Mouse (Mus musculus): ENCODE results near the gene Rpl23. TPM values are rescaled to one million over a fixed set of nuclear protein-coding genes. Genes with fewer than 3 reads are reported as not detected.
A peak's percentile ranks its signal among the peaks of the same experiment; 100 is the strongest.

Gene Rpl23
- polyA plus RNA-seq, 1 experiment from 2014 or later = 409 TPM

DNA sequence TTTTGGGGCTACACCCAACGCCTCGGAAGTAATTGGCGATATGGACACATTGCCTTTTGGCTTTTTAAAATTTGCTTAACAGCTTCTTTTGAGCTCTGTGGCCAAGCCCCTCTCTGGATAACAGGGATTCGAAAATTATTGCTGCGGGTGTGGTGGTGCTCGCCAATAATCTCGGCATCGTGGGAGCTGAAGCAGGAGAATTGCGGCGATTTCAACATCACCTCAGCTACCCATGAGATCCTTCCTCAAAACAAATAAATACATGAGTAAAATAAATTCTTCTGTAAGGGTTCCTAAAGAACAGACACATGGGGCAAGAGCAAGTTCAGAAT lies 293 bp upstream of the Rpl23 start:
- Histone ChIP-seq H3K27ac (ENCODE audit: low read depth) (peak overlapping the region; percentile 92), H3K9ac (replicated peaks) (peak overlapping the region; percentile 90), H3K36me3 (replicated peaks; ENCODE audit: insufficient read depth, low read length) (peaks cover 31% of the 10 kb centered on the region), H3K4me2 (ENCODE audit: low read depth, low read length) (peak overlapping the region; percentile 78), H3K4me3 (ENCODE audit: low read depth, low read length) (peak overlapping the region; percentile 88), H3K9me3 (ENCODE audit: low read length) (no peaks in the 10 kb centered on the region), H3K27me3 (ENCODE audit: insufficient read depth, low read length) (no peaks in the 10 kb centered on the region), H3K4me1 (ENCODE audit: insufficient read depth) (peaks cover 10% of the 10 kb centered on the region)
- ATAC-seq (peak; percentile 17; the same call in 1 of the 2 replicates), DNase-seq (no peak)
- WGBS (ENCODE audit: insufficient replicate concordance) = 0% methylated on average over 10 of the region's 10 CpGs
- TF ChIP-seq EP300 (IDR thresholded peaks at IDR 0.05; ENCODE audit: low read depth) (no peak; the same call in 1 of the 2 replicates), CTCF (IDR thresholded peaks at IDR 0.05; ENCODE audit: low read depth) (no peak)

- H3K36me3 ChIP-seq (replicated peaks; ENCODE audit: insufficient read depth, low read length) = peaks cover 41% of the 10 kb centered on the region
- TF ChIP-seq CTCF (IDR thresholded peaks at IDR 0.05; ENCODE audit: low read depth) = no peak
- no peak for TF ChIP-seq EP300 (IDR thresholded peaks at IDR 0.05; ENCODE audit: low read depth)
- peaks cover 10% of the 10 kb centered on the region for H3K4me1 ChIP-seq (ENCODE audit: insufficient read depth)
- 2% methylated on average over 11 of the region's 11 CpGs for WGBS (ENCODE audit: insufficient replicate concordance)
- H3K27me3 ChIP-seq (ENCODE audit: insufficient read depth, low read length) = no peaks in the 10 kb centered on the region
- peak overlapping the region; percentile 78 for H3K4me2 ChIP-seq (ENCODE audit: low read depth, low read length)
- no peak for DNase-seq
- peak overlapping the region; percentile 92 for H3K27ac ChIP-seq (ENCODE audit: low read depth)
- peak overlapping the region; percentile 90 for H3K9ac ChIP-seq (replicated peaks)
- peak overlapping the region; percentile 88 for H3K4me3 ChIP-seq (ENCODE audit: low read depth, low read length)
- no peaks in the 10 kb centered on the region for H3K9me3 ChIP-seq (ENCODE audit: low read length)
- ATAC-seq = no peak; the same call in 1 of the 2 replicates
Observed at GRCm38 (mm10) chr11:97781478-97781831, 782 bp downstream of the Rpl23 start.

DNA sequence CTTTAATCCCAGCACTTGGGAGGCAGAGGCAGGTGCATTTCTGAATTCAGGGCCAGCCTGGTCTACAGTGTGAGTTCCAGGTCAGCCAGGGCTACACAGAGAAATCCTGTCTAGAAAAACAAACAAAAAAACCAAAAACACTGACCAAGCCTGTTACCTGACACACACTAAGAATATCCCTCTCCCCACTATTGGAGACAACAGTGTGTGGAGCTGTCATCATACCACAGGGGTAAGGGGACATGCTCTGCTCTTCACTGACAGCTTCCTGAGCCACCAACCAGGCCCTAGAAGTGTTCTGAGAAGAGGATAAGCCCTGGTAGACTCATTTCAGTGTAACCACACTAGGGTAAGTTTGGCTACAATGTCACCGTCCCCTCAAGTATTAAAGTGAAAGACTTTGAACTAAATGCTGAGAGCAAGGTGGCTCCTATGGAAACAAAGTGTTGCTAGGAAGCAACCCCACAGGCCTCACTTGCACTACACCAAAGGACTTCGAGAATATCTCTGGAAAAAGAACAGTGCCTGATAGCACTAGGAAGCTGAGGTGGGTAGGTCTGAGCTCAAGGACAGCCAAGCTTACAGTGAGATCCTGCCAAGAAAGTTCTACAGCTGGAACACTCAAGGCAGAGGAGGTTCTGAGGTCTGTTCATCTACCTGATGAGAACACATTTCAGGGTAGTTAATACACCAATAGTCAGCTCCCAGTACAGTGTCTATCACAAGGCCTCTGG lies 2.1 kb downstream of the Rpl23 start:
- Histone ChIP-seq H3K9me3 (ENCODE audit: low read length) (no peaks in the 10 kb centered on the region), H3K4me1 (ENCODE audit: insufficient read depth) (peaks cover 10% of the 10 kb centered on the region), H3K36me3 (replicated peaks; ENCODE audit: insufficient read depth, low read length) (peaks cover 43% of the 10 kb centered on the region), H3K4me3 (ENCODE audit: low read depth, low read length) (peak overlapping the region; percentile 88; the same call in 1 of the 2 replicates), H3K4me2 (ENCODE audit: low read depth, low read length) (peak overlapping the region; percentile 78), H3K9ac (replicated peaks) (peak overlapping the region; percentile 90), H3K27me3 (ENCODE audit: insufficient read depth, low read length) (no peaks in the 10 kb centered on the region), H3K27ac (ENCODE audit: low read depth) (0 out of 2 replicates have a peak overlapping the region, but pooled peaks have one; percentile 3)
- ATAC-seq = no peak
- DNase-seq = no peak
- 39% methylated on average over 2 of the region's 2 CpGs for WGBS (ENCODE audit: insufficient replicate concordance)
- no peak for TF ChIP-seq CTCF (IDR thresholded peaks at IDR 0.05; ENCODE audit: low read depth)
- no peak for TF ChIP-seq EP300 (IDR thresholded peaks at IDR 0.05; ENCODE audit: low read depth)

DNA sequence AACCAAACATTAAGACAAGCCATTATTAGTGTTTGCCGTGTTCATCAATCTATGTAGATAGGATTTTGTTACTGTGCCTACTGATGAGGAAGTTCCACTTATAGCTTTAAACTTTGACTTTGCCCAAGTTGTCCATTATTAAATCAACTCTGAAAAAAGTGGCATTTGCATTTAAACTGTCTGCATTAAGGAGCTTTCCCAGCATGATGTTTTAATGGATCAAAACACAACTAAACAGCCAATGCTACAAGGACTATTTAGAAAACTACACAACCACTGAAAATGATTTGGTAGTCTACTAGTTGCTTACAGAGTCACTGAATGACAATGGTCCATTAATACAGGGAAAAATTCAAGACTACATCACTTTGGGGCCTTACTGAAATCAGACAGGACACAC lies 3.3 kb downstream of the Rpl23 start:
- ATAC-seq = no peak
- peaks cover 43% of the 10 kb centered on the region for H3K36me3 ChIP-seq (replicated peaks; ENCODE audit: insufficient read depth, low read length)

DNA sequence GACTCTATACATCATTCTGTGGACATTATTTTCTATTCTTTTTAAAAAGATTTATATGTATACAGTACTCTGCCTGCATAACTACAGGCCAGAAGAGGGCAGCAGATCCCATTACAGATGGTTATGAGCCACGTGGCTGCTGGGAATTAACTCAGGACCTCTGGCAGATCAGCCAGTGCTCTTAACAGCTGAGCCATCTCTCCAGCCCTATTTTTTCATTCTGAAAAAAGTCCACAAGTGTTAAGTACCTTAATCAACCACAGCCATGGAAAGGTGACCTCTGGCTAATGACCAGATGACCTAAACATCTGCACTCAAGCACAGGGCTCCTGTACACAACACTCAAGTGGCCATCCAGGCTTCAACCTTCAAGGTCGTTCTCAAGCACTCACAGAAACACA lies 5.1 kb downstream of the Rpl23 start:
- peaks cover 43% of the 10 kb centered on the region for H3K36me3 ChIP-seq (replicated peaks; ENCODE audit: insufficient read depth, low read length)
- peak; percentile 40 for DNase-seq
- H3K4me3 ChIP-seq (ENCODE audit: low read depth, low read length) = no peak overlapping the region
- no peaks in the 10 kb centered on the region for H3K27me3 ChIP-seq (ENCODE audit: insufficient read depth, low read length)
- 49% methylated on average over 2 of the region's 2 CpGs for WGBS (ENCODE audit: insufficient replicate concordance)
- H3K27ac ChIP-seq (ENCODE audit: low read depth) = no peak overlapping the region
- H3K9ac ChIP-seq (replicated peaks) = no peak overlapping the region
- peaks cover 10% of the 10 kb centered on the region for H3K4me1 ChIP-seq (ENCODE audit: insufficient read depth)
- no peak for TF ChIP-seq EP300 (IDR thresholded peaks at IDR 0.05; ENCODE audit: low read depth)
- peak; percentile 53 for TF ChIP-seq CTCF (IDR thresholded peaks at IDR 0.05; ENCODE audit: low read depth)
- no peak; the same call in 1 of the 2 replicates for ATAC-seq
- H3K9me3 ChIP-seq (ENCODE audit: low read length) = no peaks in the 10 kb centered on the region
- no peak overlapping the region for H3K4me2 ChIP-seq (ENCODE audit: low read depth, low read length)

More for the DNA sequence above, 3.3 kb downstream of the Rpl23 start:
- Histone ChIP-seq H3K27me3 (ENCODE audit: insufficient read depth, low read length) (no peaks in the 10 kb centered on the region), H3K9me3 (ENCODE audit: low read length) (no peaks in the 10 kb centered on the region), H3K4me2 (ENCODE audit: low read depth, low read length) (no peak overlapping the region), H3K27ac (ENCODE audit: low read depth) (no peak overlapping the region), H3K4me1 (ENCODE audit: insufficient read depth) (peaks cover 10% of the 10 kb centered on the region), H3K9ac (replicated peaks) (no peak overlapping the region), H3K4me3 (ENCODE audit: low read depth, low read length) (no peak overlapping the region)
- WGBS (ENCODE audit: insufficient replicate concordance) = 76% methylated on average over 1 of the region's 1 CpGs
- TF ChIP-seq EP300 (IDR thresholded peaks at IDR 0.05; ENCODE audit: low read depth) (no peak), CTCF (IDR thresholded peaks at IDR 0.05; ENCODE audit: low read depth) (no peak)
- DNase-seq = no peak

- peak; percentile 61 for ATAC-seq
- no peak overlapping the region for H3K9ac ChIP-seq (replicated peaks)
- H3K4me3 ChIP-seq (ENCODE audit: low read depth, low read length) = no peak overlapping the region
- no peak overlapping the region for H3K4me2 ChIP-seq (ENCODE audit: low read depth, low read length)
- H3K27me3 ChIP-seq (ENCODE audit: insufficient read depth, low read length) = no peaks in the 10 kb centered on the region
- H3K27ac ChIP-seq (ENCODE audit: low read depth) = peak overlapping the region; percentile 44
- H3K9me3 ChIP-seq (ENCODE audit: low read length) = no peaks in the 10 kb centered on the region
- H3K4me1 ChIP-seq (ENCODE audit: insufficient read depth) = peaks cover 10% of the 10 kb centered on the region
- H3K36me3 ChIP-seq (replicated peaks; ENCODE audit: insufficient read depth, low read length) = peaks cover 43% of the 10 kb centered on the region
- 75% methylated on average over 5 of the region's 5 CpGs for WGBS (ENCODE audit: insufficient replicate concordance)
- DNase-seq = peak; percentile 31
- TF ChIP-seq EP300 (IDR thresholded peaks at IDR 0.05; ENCODE audit: low read depth) (no peak), CTCF (IDR thresholded peaks at IDR 0.05; ENCODE audit: low read depth) (no peak)
Observed at GRCm38 (mm10) chr11:97776497-97777128, 5.6 kb downstream of the Rpl23 start.

Measured in liver, postnatal 0 days (tissue).